Mouse (Mus musculus): Measurements from ENCODE around the gene Arap1. TPM values are rescaled to one million over a fixed set of nuclear protein-coding genes. Genes with fewer than 3 reads are reported as not detected.
A peak's percentile ranks its signal among the peaks of the same experiment; 100 is the strongest.

The Arap1 gene
- total and polyA plus RNA-seq, 2 experiments from 2014 or later = 9.2 to 44.0 TPM

GRCm38 (mm10) chr7:101419013-101419770 is 71.3 kb downstream of the Arap1 start:
- peaks cover 19% of the 10 kb centered on the region for H3K4me1 ChIP-seq (ENCODE audit: insufficient read depth, low read length)
- H3K4me2 ChIP-seq (ENCODE audit: low read depth, low read length) = peak overlapping the region; percentile 23; the same call in 1 of the 2 replicates
- no peak overlapping the region for H3K4me3 ChIP-seq (ENCODE audit: low read length)
- H3K27ac ChIP-seq = no peak overlapping the region
- H3K9me3 ChIP-seq (ENCODE audit: low read length) = no peaks in the 10 kb centered on the region
- DNase-seq (ENCODE audit: low spot score) (no peak), ATAC-seq (no peak)
- peak; percentile 8; the same call in 1 of the 2 replicates for TF ChIP-seq CTCF (IDR thresholded peaks at IDR 0.05; ENCODE audit: low read depth)
- no peak overlapping the region for H3K9ac ChIP-seq (replicated peaks; ENCODE audit: low read length)
- 5% methylated on average over 27 of the region's 27 CpGs for WGBS
- H3K36me3 ChIP-seq (ENCODE audit: insufficient read depth, low read length) = no peaks in the 10 kb centered on the region
- no peaks in the 10 kb centered on the region for H3K27me3 ChIP-seq (ENCODE audit: insufficient read depth, low read length)

GRCm38 (mm10) chr7:101421529-101421928 is 73.7 kb downstream of the Arap1 start, which contains the start of gene Pde2a:
Pde2a (plus strand) TSS chr7:101421691.
- no peaks in the 10 kb centered on the region for H3K27me3 ChIP-seq (ENCODE audit: insufficient read depth, low read length)
- H3K36me3 ChIP-seq (ENCODE audit: insufficient read depth, low read length) = no peaks in the 10 kb centered on the region
- H3K4me1 ChIP-seq (ENCODE audit: insufficient read depth, low read length) = peaks cover 16% of the 10 kb centered on the region
- H3K27ac ChIP-seq = peak within 1 kb of the TSS; percentile 1; the same call in 1 of the 2 replicates
- no peak for TF ChIP-seq CTCF (IDR thresholded peaks at IDR 0.05; ENCODE audit: low read depth)
- H3K4me2 ChIP-seq (ENCODE audit: low read depth, low read length) = peak within 1 kb of the TSS; percentile 53
- H3K9ac ChIP-seq (replicated peaks; ENCODE audit: low read length) = 0 out of 2 replicates have a peak within 1 kb of the TSS, but pooled peaks have one; percentile 31
- 10% methylated on average over 6 of the region's 6 CpGs for WGBS
- DNase-seq (ENCODE audit: low spot score) (peak; percentile 67), ATAC-seq (peak; percentile 71)
- peak within 1 kb of the TSS; percentile 29 for H3K4me3 ChIP-seq (ENCODE audit: low read length)
- H3K9me3 ChIP-seq (ENCODE audit: low read length) = no peaks in the 10 kb centered on the region

GRCm38 (mm10) chr7:101422069-101422468 is 74.2 kb downstream of the Arap1 start:
- 32% methylated on average over 3 of the region's 3 CpGs for WGBS
- peaks cover 16% of the 10 kb centered on the region for H3K4me1 ChIP-seq (ENCODE audit: insufficient read depth, low read length)
- 0 out of 2 replicates have a peak overlapping the region, but pooled peaks have one; percentile 31 for H3K9ac ChIP-seq (replicated peaks; ENCODE audit: low read length)
- no peak for TF ChIP-seq CTCF (IDR thresholded peaks at IDR 0.05; ENCODE audit: low read depth)
- H3K36me3 ChIP-seq (ENCODE audit: insufficient read depth, low read length) = no peaks in the 10 kb centered on the region
- H3K27ac ChIP-seq = no peak overlapping the region
- DNase-seq (ENCODE audit: low spot score) = no peak
- ATAC-seq = peak; percentile 28
- no peaks in the 10 kb centered on the region for H3K27me3 ChIP-seq (ENCODE audit: insufficient read depth, low read length)
- H3K4me3 ChIP-seq (ENCODE audit: low read length) = peak overlapping the region; percentile 29
- no peaks in the 10 kb centered on the region for H3K9me3 ChIP-seq (ENCODE audit: low read length)
- peak overlapping the region; percentile 53 for H3K4me2 ChIP-seq (ENCODE audit: low read depth, low read length)

GRCm38 (mm10) chr7:101422646-101423045 is 74.8 kb downstream of the Arap1 start:
- Histone ChIP-seq H3K9me3 (ENCODE audit: low read length) (no peaks in the 10 kb centered on the region), H3K36me3 (ENCODE audit: insufficient read depth, low read length) (no peaks in the 10 kb centered on the region), H3K4me1 (ENCODE audit: insufficient read depth, low read length) (peaks cover 16% of the 10 kb centered on the region), H3K4me3 (ENCODE audit: low read length) (peak overlapping the region; percentile 29; the same call in 1 of the 2 replicates), H3K27me3 (ENCODE audit: insufficient read depth, low read length) (no peaks in the 10 kb centered on the region), H3K27ac (no peak overlapping the region), H3K4me2 (ENCODE audit: low read depth, low read length) (peak overlapping the region; percentile 53), H3K9ac (replicated peaks; ENCODE audit: low read length) (no peak overlapping the region)
- TF ChIP-seq CTCF (IDR thresholded peaks at IDR 0.05; ENCODE audit: low read depth) = no peak
- ATAC-seq = no peak
- DNase-seq (ENCODE audit: low spot score) = no peak
- 69% methylated on average over 8 of the region's 8 CpGs for WGBS

GRCm38 (mm10) chr7:101423970-101424369 is 76.1 kb downstream of the Arap1 start:
- Histone ChIP-seq H3K27me3 (ENCODE audit: insufficient read depth, low read length) (no peaks in the 10 kb centered on the region), H3K4me2 (ENCODE audit: low read depth, low read length) (no peak overlapping the region), H3K4me3 (ENCODE audit: low read length) (no peak overlapping the region), H3K9ac (replicated peaks; ENCODE audit: low read length) (no peak overlapping the region), H3K36me3 (ENCODE audit: insufficient read depth, low read length) (no peaks in the 10 kb centered on the region), H3K27ac (no peak overlapping the region), H3K9me3 (ENCODE audit: low read length) (no peaks in the 10 kb centered on the region), H3K4me1 (ENCODE audit: insufficient read depth, low read length) (peaks cover 16% of the 10 kb centered on the region)
- 37% methylated on average over 6 of the region's 6 CpGs for WGBS
- no peak for TF ChIP-seq CTCF (IDR thresholded peaks at IDR 0.05; ENCODE audit: low read depth)
- DNase-seq (ENCODE audit: low spot score) (peak; percentile 58), ATAC-seq (no peak)

GRCm38 (mm10) chr7:101426692-101427091 is 78.8 kb downstream of the Arap1 start:
- Histone ChIP-seq H3K9me3 (ENCODE audit: low read length) (no peaks in the 10 kb centered on the region), H3K9ac (replicated peaks; ENCODE audit: low read length) (no peak overlapping the region), H3K36me3 (ENCODE audit: insufficient read depth, low read length) (no peaks in the 10 kb centered on the region), H3K27ac (no peak overlapping the region), H3K27me3 (ENCODE audit: insufficient read depth, low read length) (no peaks in the 10 kb centered on the region), H3K4me2 (ENCODE audit: low read depth, low read length) (no peak overlapping the region), H3K4me3 (ENCODE audit: low read length) (no peak overlapping the region), H3K4me1 (ENCODE audit: insufficient read depth, low read length) (peaks cover 11% of the 10 kb centered on the region)
- DNase-seq (ENCODE audit: low spot score) (no peak), ATAC-seq (peak; percentile 5; the same call in 1 of the 2 replicates)
- 74% methylated on average over 8 of the region's 8 CpGs for WGBS
- TF ChIP-seq CTCF (IDR thresholded peaks at IDR 0.05; ENCODE audit: low read depth) = no peak

GRCm38 (mm10) chr7:101427736-101428135 is 79.9 kb downstream of the Arap1 start:
- DNase-seq (ENCODE audit: low spot score) (peak; percentile 69), ATAC-seq (0 out of 2 replicates have a peak, but pooled peaks have one; percentile 2)
- peaks cover 11% of the 10 kb centered on the region for H3K4me1 ChIP-seq (ENCODE audit: insufficient read depth, low read length)
- H3K36me3 ChIP-seq (ENCODE audit: insufficient read depth, low read length) = no peaks in the 10 kb centered on the region
- no peak overlapping the region for H3K27ac ChIP-seq
- peak; percentile 89 for TF ChIP-seq CTCF (IDR thresholded peaks at IDR 0.05; ENCODE audit: low read depth)
- H3K4me3 ChIP-seq (ENCODE audit: low read length) = no peak overlapping the region
- H3K9ac ChIP-seq (replicated peaks; ENCODE audit: low read length) = no peak overlapping the region
- WGBS = 11% methylated on average over 2 of the region's 2 CpGs
- no peaks in the 10 kb centered on the region for H3K27me3 ChIP-seq (ENCODE audit: insufficient read depth, low read length)
- H3K4me2 ChIP-seq (ENCODE audit: low read depth, low read length) = no peak overlapping the region
- no peaks in the 10 kb centered on the region for H3K9me3 ChIP-seq (ENCODE audit: low read length)

Measured in hindbrain, postnatal 0 days (tissue).